Mouse (Mus musculus) heart, adult 2 months (tissue): ENCODE measurements around the gene Med15. TPM values are rescaled to one million over a fixed set of nuclear protein-coding genes. Genes with fewer than 3 reads are reported as not detected.

Experiments
- DNase-seq, 2 experiments: peaks; one replicate each; pipeline ENCODE4 v3.0.0; 2021
- H3K27ac ChIP-seq: fragments of 200-600 bp; 2 replicates; pipeline ENCODE4 v1.8.1; 2022
- H3K27me3 ChIP-seq: fragments of 200-500 bp; 2 replicates; pipeline ENCODE4 v1.6.1; 2012; ENCODE audit warnings: mild to moderate bottlenecking, low read length, inconsistent platforms, mixed read lengths; ENCODE audit not compliant: control insufficient read depth, insufficient read depth
- H3K36me3 ChIP-seq: fragments of 200-500 bp; 2 replicates; pipeline ENCODE4 v1.6.1; 2012; ENCODE audit warnings: low read length, inconsistent platforms; ENCODE audit not compliant: control insufficient read depth, insufficient read depth
- H3K4me1 ChIP-seq: fragments of 200-500 bp; 2 replicates; pipeline ENCODE4 v1.6.1; 2011; ENCODE audit warnings: low read length; ENCODE audit not compliant: control insufficient read depth, insufficient read depth
- H3K4me3 ChIP-seq: fragments of 200-600 bp; 2 replicates; pipeline ENCODE4 v1.8.1; 2022
- H3K79me2 ChIP-seq: fragments of 200-500 bp; replicated peaks from 2 replicates; pipeline ENCODE4 v1.6.1; 2012; ENCODE audit warnings: mild to moderate bottlenecking, inconsistent platforms, low read length, moderate library complexity, mixed read lengths; ENCODE audit not compliant: control insufficient read depth, insufficient read depth
- H3K9ac ChIP-seq: fragments of 200-500 bp; 2 replicates; pipeline ENCODE4 v1.6.1; 2012; ENCODE audit warnings: low read depth, mild to moderate bottlenecking, control low read depth, inconsistent platforms, low read length, mixed read lengths
- CTCF ChIP-seq: fragments of 200-600 bp; IDR thresholded peaks from 2 replicates; pipeline ENCODE4 v1.8.1; 2022; ENCODE audit warnings: antibody characterized with exemption, mild to moderate bottlenecking, moderate library complexity
- EP300 ChIP-seq: fragments of 200-500 bp; IDR thresholded peaks from 2 replicates; pipeline ENCODE4 v1.6.1; 2011; ENCODE audit warnings: low read depth, low read length, control low read depth; ENCODE audit not compliant: insufficient read depth
- POLR2A ChIP-seq: fragments of 200-500 bp; IDR thresholded peaks from 2 replicates; pipeline ENCODE4 v1.6.1; 2011; ENCODE audit warnings: mild to moderate bottlenecking, low read depth, low read length, control low read depth; ENCODE audit not compliant: insufficient read depth
- WGBS: fragments of 180-500 bp; shearing (Covaris S2); methylation state at CpG from one replicate; pipeline ENCODE4 v1.1.7; 2018; 5-methylcytosine and 5-hydroxymethylcytosine counted together
- intact Hi-C: fragments of 180-260 bp; cut with DNase I; formaldehyde crosslinking; loops from one replicate; pipeline ENCODE4 v1.15.1; 2025
- polyA plus RNA-seq: library from polyadenylated mRNA; depleted of rRNA; stranded (reverse); fragments of >200 nt; gene quantifications from 2 replicates; pipeline ENCODE4 v1.2.3, GENCODE M21; 2012
- total RNA-seq, 2 experiments: library from RNA; stranded (reverse); gene quantifications; 2 replicates each; pipeline ENCODE4 v1.2.3; 2021

Med15 gene
- total and polyA plus RNA-seq, 3 experiments: 21.5 to 44.3 (median 24.9) TPM

DNA sequence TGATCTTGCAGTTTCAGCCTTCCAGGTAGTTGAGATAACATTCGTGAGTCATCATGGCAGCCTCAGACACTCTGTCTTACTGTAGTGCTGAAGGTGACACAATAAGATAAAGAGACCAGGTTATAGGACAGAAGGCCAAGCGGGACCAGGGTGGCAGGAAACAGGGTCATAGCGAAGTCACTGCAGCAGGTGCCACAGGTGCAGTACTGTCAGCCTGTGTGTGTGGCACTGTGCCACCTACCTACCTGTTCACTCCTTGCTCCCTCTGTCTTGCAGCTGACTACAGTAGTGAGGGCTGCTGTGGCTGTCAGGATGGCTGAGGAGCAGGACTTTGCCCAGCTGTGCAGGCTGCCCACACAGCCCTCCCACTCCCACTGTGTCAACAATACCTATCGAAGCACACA lies 31.4 kb upstream of the Med15 start:
- WGBS: 76% methylated on average over 4 of the region's 4 CpGs
- TF ChIP-seq EP300 (no peak), POLR2A (no peak), CTCF (no peak)
- H3K27me3 ChIP-seq: no peaks in the 10 kb centered on the region
- no peak overlapping the region for H3K27ac ChIP-seq
- H3K9ac ChIP-seq: no peak overlapping the region
- H3K4me3 ChIP-seq: no peak overlapping the region
- DNase-seq: no peak
- H3K36me3 ChIP-seq: peaks cover under 1% of the 10 kb centered on the region; the same call in 1 of the 2 replicates
- no peaks in the 10 kb centered on the region for H3K79me2 ChIP-seq
- peaks cover 4% of the 10 kb centered on the region for H3K4me1 ChIP-seq
- intact Hi-C loops: loop anchor here (5.0 kb wide), 2 partner anchors 33 to 48 kb away; partner anchors contain the start of gene Scarf2

DNA sequence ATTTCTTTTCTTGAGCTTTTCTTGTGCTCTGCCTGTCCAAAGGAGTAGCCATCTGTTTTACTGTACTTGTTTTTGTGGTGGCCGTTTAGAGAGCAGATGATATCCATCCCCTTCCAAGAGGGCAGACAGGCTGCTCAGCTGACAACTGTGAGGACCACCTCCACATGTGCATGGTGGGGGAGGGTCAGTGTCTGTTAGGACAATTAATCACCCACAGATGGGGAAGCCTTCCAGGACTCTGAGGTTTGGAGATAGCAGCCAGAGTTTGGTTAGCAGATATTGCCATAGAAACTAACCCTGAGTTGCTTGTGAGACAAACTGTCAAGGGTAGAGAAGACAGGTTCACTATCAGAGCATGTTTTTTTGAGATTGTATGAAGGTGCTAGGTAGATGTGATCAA lies 28.4 kb upstream of the Med15 start:
- 63% methylated on average over 1 of the region's 1 CpGs for WGBS
- Histone ChIP-seq H3K36me3 (no peaks in the 10 kb centered on the region; the same call in 1 of the 2 replicates), H3K4me3 (no peak overlapping the region), H3K27ac (no peak overlapping the region), H3K79me2 (no peaks in the 10 kb centered on the region), H3K27me3 (no peaks in the 10 kb centered on the region), H3K9ac (no peak overlapping the region), H3K4me1 (peaks cover 4% of the 10 kb centered on the region)
- TF ChIP-seq EP300 (no peak), CTCF (no peak), POLR2A (no peak)
- no peak for DNase-seq
- intact Hi-C loops: loop anchor here (5.0 kb wide), 2 partner anchors 36 to 51 kb away; partner anchors contain the start of gene Scarf2

DNA sequence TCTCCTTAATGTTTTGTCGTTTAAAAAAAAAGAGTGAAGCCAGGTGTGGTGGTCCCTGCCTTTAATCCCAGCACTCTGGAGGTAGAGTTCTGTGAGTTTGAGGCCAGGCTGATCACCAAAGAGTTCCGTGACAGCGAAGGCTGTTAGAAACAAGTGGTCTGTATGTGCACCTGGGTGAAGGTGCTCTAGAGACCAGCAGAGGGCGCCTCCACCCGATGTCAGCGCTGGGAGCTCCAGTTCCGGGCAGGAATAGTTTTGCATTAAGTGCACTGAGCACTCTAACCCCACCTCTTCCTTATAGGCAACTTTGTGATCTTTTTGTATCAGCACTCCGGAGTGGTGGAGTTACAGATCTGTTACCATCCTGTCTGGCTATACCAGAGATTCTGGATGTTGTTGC lies 28.0 kb upstream of the Med15 start:
- TF ChIP-seq POLR2A: no peak
- TF ChIP-seq CTCF: peak; percentile 78
- no peak for TF ChIP-seq EP300
- H3K9ac ChIP-seq: no peak overlapping the region
- no peak overlapping the region for H3K27ac ChIP-seq
- H3K4me3 ChIP-seq: no peak overlapping the region
- H3K79me2 ChIP-seq: no peaks in the 10 kb centered on the region
- H3K27me3 ChIP-seq: no peaks in the 10 kb centered on the region
- intact Hi-C loops: loop anchor here (5.0 kb wide), 2 partner anchors 37 to 52 kb away; partner anchors contain the start of gene Scarf2
- no peaks in the 10 kb centered on the region; the same call in 1 of the 2 replicates for H3K36me3 ChIP-seq
- peaks cover 4% of the 10 kb centered on the region for H3K4me1 ChIP-seq
- 54% methylated on average over 8 of the region's 8 CpGs for WGBS
- DNase-seq: peak; percentile 31 to 40

DNA sequence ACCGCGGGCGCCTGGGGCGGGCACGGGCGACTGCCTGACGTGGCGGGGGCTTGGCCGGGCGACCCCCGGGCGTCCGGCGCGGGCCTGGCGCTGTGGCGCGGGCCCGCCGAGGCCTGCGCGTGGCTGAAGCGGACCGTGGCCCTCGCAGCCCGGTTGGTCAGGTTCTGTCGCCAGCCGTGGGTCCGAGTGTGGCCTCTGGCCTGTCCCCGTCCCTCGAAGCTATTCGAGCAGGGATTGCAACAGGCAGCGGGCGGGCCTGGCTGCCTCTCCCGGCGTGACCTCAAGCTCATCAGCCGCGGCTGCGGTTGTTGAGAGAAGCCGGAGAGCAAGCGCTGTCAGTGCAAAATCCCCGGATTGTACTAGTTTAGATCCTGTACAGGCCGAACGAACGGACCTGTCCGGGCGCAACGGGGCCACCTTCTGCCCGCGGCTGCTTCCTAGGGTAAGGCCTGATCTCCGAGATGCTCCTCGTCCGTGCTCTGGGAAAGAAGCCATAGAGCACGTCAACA lies 27.2 kb upstream of the Med15 start:
- 1% methylated on average over 54 of the region's 54 CpGs for WGBS
- no peaks in the 10 kb centered on the region for H3K36me3 ChIP-seq
- no peak for TF ChIP-seq EP300
- peak overlapping the region; percentile 57 for H3K27ac ChIP-seq
- no peaks in the 10 kb centered on the region for H3K27me3 ChIP-seq
- no peaks in the 10 kb centered on the region for H3K79me2 ChIP-seq
- peaks cover 4% of the 10 kb centered on the region for H3K4me1 ChIP-seq
- peak overlapping the region; percentile 66 for H3K4me3 ChIP-seq
- peak; percentile 71 to 76 for DNase-seq
- H3K9ac ChIP-seq: peak overlapping the region; percentile 83
- intact Hi-C loops: loop anchor here (5.0 kb wide), 2 partner anchors 37 to 52 kb away; partner anchors contain the start of gene Scarf2

DNA sequence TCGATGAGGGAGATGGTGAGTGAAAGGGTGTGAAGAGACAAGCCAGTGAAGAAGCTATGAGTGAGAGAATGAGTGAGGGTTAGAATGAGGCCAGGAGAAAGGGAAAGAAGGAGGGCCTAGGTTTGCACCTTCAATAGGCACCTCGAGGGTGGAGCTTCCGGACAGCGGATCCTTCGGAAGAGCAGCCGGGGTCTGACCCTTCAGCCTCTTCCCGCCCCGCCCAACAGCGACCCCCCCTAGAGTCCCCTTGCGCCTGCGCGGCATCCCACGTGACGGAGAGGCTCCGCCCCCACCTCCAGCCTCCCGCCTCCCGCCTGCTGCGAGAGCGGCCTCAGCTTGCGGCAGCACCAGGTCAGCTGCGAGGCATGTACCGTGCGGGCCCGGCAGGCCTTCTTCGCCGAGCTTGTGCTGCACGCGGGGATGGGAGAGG lies 26.7 kb upstream of the Med15 start, which contains the start of gene Klhl22:
TSS of gene Klhl22 (plus strand) at position 275 of the 430 bp plus-strand sequence.
- H3K4me1 ChIP-seq: peaks cover 4% of the 10 kb centered on the region
- H3K79me2 ChIP-seq: no peaks in the 10 kb centered on the region
- peak within 1 kb of the TSS; percentile 57 for H3K27ac ChIP-seq
- H3K4me3 ChIP-seq: peak within 1 kb of the TSS; percentile 66
- H3K36me3 ChIP-seq: no peaks in the 10 kb centered on the region
- TF ChIP-seq POLR2A: peak; percentile 75
- TF ChIP-seq CTCF: no peak
- no peak for TF ChIP-seq EP300
- intact Hi-C loops: no loop called here
- H3K27me3 ChIP-seq: no peaks in the 10 kb centered on the region
- DNase-seq: peak; percentile 93 to 97
- H3K9ac ChIP-seq: peak within 1 kb of the TSS; percentile 83
- WGBS: under 1% methylated on average over 28 of the region's 28 CpGs

DNA sequence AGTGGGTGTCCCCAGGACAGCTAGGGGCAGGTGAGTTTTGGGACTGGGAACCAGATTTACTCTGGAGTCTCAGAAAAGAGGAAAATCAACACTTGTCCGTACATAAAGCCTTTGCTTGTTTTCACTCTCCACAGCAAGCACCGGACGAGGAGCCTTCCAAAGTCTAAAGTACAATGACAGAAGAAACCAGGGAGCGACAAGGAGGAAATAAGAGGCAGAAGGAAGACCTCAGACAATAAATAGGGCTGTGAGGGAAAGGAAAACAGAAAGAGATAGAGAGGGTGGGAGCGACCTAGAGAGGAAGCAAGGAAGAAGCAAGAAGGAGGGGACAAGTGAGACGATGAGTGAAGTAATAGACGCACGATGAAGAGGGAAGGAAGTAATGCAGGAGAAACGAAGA lies 26.2 kb upstream of the Med15 start:
- Histone ChIP-seq H3K9ac (peak overlapping the region; percentile 59), H3K79me2 (no peaks in the 10 kb centered on the region), H3K36me3 (no peaks in the 10 kb centered on the region), H3K27me3 (no peaks in the 10 kb centered on the region), H3K4me1 (peaks cover 4% of the 10 kb centered on the region), H3K4me3 (peak overlapping the region; percentile 66), H3K27ac (peak overlapping the region; percentile 57)
- intact Hi-C loops: no loop called here
- WGBS: 36% methylated on average over 9 of the region's 9 CpGs
- TF ChIP-seq EP300: no peak
- TF ChIP-seq POLR2A: no peak
- no peak for TF ChIP-seq CTCF
- DNase-seq: no peak
